Mouse (Mus musculus) retina, postnatal 7 days (tissue): ENCODE data around the gene 1600012H06Rik.
"Not testable (repeated sequence)": the region's sequence is repeated elsewhere in the genome, so short reads cannot be mapped to it uniquely, and the experiment has no call there.

ENCODE experiments used
- DNase-seq: peaks from one replicate; pipeline ENCODE4 v3.0.0-alpha.2; 2012; ENCODE audit warnings: low read depth, low spot score

Gene 1600012H06Rik

DNA sequence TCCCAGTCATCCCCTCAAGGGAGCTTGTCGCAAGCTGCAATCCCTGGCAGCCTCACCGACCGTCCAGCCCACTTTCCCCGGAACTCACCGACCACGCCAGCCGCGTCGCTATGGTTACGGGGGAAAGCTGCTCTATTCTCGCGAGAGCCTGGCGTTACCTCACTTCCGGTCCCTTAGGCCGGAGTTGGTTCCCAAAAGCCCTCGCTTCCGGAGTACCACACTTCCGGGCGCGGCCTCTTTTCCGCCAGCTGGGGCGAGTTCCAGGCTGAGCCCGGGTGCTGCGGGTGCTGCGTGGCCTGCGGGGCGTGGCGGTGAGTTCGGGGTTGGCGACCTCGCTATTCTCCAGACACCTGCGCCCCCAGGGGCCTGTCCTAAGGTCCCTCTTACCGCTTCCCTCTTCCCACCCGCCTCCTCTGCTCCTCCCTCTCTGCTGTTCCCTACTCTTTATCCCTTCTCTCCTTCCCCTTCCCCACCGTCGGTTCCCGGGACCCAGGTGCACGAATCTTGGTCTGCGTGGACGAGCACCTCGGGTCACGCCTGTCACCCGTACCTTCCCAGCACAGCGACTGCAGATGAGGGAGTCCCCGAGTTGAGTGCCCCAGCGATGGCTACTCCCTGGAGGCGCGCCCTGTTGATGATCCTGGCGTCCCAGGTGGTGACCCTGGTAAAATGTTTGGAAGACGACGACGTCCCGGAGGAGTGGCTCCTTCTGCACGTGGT lies at the start of gene 1600012H06Rik, which contains the start of gene Wdr27:
1600012H06Rik (plus strand) TSS at position 176 of the 720 bp plus-strand sequence.
Wdr27 (minus strand) TSS at position 150 of the 720 bp plus-strand sequence.
- DNase-seq, result peak; percentile 99

DNA sequence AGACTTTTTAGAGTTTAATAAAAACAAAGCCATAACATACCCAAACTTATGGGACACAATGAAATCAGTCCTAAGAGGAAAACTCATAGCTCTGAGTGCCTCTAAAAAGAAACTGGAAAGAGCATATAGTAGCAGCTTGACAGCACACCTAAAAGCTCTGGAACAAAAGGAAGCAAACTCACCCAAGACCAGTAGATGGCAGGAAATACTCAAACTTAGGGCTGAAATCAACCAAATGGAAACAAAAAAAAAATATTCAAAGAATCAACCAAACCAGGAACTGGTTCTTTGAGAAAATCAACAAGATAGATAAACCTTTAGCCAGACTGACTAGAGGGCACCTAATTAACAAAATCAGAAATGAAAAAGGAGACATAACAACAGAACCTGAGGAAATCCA lies 47.9 kb upstream of the 1600012H06Rik start:
- DNase-seq, result not testable (repeated sequence)

DNA sequence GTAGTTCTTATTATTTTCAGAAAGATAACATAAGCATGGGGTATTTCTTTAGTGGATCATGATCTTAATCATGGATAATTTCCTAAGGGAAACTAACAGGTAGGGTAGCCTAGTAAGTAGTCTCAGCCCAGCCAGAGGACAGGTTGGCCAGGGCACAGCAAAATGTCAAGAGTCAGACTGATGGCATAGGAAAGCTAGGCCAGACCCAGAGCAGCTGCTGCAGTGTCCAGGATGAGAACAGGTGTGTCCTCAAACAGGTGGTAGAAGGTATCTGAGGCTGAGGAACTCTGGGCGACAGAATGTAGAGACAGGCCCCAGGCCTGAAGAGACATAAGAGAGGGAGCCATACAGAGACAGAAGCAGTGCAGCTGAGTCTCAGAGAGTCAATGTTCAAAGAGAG lies 44.0 kb upstream of the 1600012H06Rik start:
- no peak for DNase-seq

DNA sequence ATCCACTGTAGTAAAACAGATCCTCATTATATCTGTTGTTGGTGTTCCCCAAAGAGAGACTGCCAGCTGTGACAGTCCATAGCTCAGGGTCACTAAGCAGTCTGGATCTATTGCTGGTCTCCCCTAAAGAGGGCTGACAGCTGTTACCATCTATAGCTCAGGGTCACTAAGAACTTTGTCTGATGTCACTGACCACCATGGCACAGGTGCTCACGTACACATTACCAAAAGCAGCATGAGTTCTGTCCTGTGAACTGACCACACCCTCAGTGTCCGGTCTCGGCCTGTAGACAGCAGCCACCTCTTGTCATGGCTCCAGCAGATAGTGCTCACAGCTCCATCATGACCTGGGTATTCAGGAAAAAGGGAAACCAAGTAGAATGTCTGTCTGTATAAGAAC lies 39.8 kb upstream of the 1600012H06Rik start:
- DNase-seq, result no peak

DNA sequence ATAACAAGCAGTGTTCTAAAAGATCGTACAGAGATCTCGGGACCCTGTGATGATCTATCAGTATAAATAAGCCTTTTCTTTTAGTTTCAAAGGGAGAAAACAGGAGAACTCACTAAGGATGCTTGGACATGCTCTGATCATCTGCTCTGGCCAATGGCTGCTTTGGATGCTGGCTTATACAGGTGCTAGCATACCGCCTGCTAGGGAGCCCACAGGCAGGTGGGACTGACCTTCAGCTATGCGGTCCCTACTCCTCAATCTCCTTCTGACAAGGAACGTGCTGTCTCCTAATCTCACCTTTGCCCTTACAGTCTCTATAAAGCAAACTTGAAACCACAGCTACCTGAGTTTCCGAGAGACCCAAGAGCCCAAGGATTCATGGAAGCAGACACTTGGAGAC lies 38.8 kb upstream of the 1600012H06Rik start:
- DNase-seq, result no peak

DNA sequence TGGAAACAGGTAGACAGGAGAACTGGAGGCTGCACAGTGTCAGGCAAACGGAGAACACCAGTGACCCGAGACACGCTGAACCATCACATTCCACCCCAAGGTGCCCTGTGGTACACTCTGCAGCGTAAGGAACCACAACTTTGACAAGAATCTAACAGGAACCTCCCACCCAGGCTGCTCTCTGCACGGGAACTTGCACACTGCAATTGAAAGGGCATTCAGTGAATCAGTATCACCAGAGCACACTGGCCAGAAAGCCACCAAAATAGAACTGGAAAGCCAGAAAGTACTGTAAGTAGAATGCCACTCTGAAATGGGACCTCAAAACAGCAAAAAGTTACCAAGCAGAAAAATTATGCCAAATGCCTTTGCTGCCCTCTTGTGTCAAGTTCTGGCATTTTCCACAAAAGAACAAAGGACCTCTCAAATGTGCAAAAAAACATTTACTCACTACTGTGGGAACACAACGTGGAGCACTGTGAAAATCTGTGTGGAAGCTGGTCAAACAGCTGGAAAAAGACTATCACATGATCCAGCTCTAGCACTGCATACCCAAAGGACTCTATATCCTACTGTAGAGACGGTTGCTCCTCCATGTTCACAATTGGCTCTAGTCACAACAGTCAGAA lies 38.2 kb upstream of the 1600012H06Rik start:
- peak; percentile 49 for DNase-seq

DNA sequence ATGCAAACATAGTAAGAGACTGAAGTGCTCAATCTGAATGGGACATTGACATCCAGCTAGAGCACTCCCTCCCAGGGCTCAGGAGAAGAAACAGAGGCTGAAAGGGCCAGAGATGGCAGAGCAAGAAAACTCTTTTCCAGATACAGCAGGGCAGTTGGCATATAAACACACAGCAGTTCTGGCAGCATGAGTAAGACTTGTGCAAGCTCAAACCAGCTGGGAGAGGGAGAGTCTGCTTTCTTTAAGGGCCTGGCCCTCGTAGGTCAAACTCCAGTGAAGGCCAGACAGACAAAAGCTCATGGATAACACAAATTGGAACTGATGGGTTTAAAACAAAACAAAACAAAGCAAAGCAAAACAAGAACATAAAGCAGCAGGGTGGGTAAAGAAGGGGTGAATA lies 36.4 kb upstream of the 1600012H06Rik start:
- DNase-seq, result no peak

DNA sequence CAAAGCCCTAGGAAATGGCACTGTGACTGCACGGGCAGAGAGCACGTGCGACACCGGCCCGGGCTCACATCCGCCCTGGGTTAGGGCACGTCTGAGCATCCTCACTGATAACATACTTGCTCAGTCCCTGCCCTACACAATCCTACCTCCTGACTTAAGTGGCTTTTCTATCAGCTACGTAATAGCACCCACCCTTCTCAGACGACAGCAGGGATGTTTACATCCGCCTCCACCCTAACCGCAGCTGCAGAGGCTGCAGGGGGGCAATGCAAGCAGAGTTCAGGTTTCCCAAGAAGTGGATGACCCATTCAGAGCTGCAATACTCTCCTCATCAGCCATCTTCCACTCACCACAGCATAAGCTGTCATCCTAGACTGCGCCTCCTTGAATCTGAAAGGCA lies 35.8 kb upstream of the 1600012H06Rik start:
- DNase-seq, result no peak

DNA sequence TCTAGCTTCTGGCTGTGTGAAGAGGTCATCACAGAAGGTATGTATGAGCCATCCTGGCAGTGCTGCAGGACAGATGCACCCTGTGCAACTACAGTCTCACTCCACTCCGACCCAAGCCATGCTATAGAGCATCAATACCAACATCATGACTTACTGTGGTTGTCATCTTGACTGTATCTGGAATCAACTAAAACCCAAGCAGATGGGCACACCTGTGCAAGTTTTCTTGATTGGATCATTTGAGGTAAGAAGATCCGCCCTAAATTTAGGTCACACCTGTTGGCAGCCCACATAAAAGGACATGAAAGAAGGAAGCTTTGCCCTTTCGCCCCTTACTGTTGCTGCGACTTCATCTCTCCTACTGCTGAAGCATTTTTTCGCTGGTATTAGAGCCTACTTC lies 33.7 kb upstream of the 1600012H06Rik start:
- DNase-seq, result no peak

DNA sequence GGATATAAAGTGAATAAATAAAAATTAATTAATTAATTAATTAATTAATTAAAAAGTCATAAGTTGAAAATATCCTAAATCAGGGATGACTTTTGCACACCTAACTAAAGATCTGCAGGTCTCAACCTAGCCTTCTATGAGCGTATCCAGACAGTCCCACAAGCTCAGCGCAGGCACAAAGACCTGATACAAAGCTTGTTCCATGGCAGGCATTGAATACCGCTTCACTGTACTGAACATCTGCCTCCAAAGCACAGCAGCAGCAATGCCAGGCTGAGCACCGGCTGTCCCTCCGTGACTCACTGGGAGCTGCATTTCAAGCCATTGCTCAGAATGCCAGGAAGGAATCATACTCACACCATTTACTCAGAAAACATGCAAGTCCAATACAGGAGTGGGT lies 32.2 kb upstream of the 1600012H06Rik start:
- no peak for DNase-seq

DNA sequence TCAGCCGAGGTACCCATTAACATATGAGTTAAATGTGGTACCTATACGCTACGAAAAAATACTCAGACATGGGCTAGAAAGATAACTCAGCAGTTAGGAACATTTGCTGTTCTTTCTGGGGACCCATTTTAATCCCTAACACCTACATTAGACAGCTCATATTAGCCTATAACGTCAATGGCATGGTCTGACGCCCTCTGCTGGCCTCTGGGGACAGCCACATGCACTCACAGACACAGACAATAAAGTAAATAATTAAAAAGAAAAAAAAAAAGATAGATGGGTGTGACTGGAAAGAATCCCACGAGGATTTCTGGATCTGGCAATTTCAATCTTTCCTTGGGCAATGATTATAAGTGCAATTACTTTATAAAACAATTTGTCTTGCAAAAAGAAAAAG lies 30.6 kb upstream of the 1600012H06Rik start:
- DNase-seq, result no peak

DNA sequence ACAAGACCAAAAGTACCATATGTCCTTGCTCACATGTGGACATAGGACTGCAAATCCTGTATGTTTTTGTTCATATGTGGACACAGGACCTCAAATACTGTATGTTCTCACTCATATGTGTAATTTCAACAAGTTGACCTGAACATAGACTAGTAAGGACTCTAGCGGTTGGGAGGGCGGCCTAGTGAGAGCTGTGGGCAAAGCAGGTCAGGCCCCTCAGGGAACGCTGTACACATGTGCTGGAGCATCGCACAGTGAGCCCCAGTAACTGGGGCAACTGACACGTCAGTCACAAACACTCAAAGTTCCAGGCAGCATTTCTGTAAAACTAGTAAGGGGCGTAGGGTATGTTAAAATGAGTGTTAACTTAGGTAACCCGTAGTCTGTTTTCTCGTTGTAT lies 30.0 kb upstream of the 1600012H06Rik start:
- DNase-seq, result no peak

DNA sequence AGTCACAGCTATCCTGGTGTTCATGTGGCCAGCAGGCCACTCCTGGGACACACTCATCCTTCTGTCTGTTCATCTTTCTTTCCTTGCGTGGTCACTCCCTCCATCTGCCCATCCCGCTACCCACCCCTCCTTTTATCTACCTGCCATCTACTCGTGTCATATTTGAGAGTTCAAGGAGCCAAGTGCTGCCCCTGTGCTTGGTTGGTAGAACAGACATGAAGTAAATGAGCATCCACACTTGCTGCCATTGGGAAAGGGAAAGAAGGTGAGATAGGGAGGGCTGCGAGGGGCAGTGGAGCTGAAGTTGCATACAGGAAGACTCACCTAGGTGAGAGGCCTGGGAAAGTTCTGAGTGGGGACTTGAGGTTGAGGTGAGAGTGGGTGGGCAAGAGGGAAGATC lies 28.6 kb upstream of the 1600012H06Rik start:
- no peak for DNase-seq

DNA sequence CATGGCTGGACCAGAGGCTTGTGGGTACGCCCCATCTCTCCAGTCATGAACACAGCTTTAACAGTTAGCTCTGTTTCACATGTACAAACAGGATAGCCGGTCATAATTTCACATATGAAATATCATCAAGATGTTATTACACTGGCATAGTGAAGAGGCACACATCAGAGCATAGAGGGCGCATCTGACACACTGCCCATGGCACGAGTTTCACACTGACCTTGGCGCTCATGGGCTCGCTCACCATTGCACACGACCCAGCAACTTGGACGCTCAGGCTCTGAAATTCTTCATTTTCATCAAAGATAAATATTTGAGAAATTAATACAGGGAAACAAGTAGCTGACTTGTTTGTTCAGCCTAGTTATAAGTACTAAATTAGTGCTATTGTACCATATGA lies 25.1 kb upstream of the 1600012H06Rik start:
- DNase-seq, result no peak

DNA sequence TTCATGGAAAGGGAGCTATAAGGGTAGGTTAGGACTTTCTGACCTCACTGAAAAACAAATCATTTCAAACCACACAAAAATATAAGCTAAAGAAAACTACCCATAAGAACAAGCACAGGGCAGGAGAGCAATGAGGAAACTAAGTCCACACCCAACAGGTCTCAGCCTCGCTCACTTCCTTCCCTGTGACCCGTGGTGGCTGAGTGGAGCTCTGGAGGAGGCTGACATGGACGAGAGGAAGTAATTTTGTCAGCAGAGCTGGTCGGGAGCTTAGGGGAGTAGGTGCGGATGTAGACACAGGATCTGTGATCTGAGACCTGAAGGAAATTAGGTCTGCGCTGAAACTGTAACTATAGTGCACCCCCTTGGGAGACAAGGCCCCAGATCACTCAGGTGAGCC lies 21.4 kb upstream of the 1600012H06Rik start:
- no peak for DNase-seq

DNA sequence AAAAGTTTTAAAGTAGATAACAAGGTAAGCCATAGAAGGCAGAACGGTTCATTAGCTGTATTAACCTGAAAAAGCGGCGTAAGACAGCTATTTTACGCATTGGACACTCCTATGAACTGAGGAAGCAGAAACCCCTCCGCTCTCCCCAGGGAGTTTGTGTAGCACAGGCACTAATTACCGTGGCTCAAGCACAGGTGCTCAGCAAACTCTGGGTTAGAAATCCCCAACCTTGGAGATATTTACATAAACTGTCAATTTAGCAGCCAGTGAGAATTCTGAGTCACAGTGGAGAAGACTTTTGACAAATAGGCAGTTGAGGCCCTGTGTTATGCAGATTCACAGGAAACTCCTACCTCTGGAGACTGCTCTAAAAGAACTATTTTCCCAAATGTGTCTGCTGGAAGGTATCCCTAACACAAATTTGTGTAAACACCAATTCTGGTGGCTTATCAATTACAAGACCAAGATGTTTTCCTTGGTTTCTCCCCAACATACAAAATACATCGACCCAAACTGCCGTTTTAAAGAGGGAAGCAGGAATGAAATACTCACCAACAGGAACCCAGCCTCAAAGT lies 15.3 kb upstream of the 1600012H06Rik start:
- no peak for DNase-seq

DNA sequence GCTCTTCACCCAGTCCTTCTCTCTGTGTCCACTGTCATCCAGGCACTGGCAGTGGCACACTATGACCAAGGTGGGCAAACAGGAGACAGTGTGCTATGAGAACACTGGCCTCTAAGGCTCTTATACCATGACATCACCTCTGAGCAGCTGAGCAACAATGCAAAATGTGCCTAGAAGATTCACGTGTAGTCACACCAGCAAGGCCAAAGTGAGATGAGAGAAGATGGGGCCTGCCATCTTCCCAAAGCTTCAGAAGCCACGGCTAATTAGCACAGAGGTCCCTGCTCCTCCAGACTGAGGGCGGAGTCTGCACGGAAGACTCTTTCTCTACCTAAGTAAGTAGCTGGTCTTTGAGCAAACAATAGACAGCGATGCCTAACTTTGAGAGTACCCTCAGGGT lies 14.4 kb upstream of the 1600012H06Rik start:
- DNase-seq, result no peak

DNA sequence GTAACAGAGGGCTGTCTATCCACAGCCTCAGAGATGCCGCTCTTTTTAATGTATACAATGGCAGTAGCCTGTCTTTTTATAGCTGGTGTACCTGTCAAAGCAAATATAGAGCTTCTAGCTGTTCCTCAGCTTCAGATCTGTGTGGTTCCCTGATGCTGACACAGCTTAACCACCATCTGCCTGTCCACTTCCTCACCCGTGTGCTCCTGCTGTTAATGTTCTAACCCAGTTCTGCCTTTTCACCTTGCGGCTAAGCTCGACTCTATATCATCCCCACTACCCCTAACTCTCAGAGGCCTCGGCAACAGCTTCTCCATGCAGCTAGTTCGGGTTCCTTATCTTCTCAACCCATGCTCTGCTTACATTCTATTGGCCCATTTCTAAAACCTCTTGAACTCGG lies 12.3 kb upstream of the 1600012H06Rik start:
- DNase-seq, result no peak

DNA sequence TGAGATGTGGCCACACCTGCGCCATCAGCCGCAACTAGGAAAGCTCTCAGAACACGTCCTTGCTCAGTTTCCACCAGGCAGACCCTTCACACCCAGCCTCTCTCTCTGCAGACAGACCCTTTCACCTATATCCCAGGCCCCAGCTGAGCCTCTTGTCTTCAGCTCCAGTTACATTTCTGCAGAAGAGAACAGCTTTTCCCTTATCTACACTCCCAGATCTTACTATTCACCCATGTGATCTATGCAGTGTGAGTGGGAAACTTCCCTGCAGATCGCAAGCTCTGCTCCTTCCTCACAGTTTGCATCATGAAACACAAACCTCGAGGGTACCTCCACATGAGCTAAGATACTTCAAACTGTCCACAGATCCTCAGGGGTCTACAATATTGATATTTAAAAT lies 11.5 kb upstream of the 1600012H06Rik start:
- DNase-seq, result no peak

DNA sequence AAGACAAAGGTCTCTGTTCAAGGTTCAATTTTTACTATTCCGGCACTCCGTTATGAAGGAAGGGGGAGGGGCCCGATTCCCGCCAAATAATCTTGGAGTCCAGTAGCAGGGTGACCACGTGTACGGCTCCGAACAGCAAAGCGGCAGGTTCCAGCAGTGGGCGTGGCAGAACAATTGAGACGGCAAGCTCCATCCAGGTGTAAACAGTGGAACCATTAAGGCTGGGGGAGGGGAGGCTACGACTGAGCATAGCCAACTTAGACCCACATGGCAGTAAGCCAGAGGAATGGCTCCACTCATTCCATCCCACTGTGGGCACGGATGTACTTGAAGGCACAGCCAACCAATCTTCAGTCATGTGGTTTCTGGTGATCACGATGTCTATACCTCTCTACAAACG lies 7.7 kb upstream of the 1600012H06Rik start:
- not testable (repeated sequence) for DNase-seq

DNA sequence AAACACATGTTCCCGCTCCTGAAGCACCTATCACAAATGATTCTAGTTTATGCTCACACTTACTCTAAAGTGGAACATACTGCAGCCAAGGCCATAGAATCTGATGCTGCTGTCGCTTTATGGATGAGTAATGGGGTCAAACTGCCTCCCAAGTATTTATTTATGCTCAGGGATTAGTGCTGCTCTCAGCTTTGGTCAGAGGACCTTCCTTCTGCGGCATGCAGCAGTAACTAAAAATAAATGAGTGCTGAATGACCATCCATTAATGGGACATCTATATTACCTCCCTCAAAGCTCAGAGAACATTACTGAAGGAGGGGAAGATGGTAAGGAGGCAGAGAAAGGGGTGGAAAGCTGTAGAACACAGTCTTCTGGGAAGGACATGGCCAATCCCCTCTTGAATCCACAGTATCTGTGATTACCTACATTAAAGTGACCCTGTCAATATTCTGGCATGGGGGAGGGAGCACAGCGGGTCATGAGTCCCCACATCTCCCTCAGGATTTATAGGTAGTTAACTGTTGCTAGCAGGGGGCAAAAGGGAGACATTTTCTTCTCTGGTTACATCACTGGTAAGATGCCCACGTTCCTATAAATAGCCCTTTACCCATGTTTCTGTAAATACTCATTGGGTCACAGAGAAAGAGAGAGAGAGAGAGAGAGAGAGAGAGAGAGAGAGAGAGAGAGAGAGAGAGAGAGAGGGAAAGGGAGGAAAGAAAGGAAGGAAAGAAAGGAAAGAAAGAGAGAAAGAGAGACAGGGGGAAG lies 7.0 kb upstream of the 1600012H06Rik start:
- DNase-seq, result no peak

DNA sequence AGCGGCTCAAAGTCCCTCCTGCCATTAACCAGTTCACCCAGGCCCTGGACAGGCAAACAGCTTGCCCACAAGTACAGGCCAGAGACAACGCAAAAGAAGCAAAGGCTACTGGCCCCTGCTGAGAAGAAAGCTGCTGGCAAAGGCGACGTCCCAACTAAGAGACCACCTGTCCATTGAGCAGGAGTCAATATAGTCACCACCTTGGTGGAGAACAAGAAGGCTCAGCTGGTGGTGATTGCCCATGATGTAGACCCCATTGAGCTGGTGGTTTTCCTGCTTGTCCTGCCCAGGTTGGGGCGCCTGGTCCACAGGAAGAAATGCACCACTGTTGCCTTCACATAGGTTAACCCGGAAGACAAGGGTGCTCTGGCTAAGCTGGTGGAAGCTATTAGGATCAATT lies 803 bp upstream of the 1600012H06Rik start:
- DNase-seq, result not testable (repeated sequence)
